Mouse (Mus musculus) CD4-positive helper T cell, adult 2 months (primary cell): ENCODE data around the gene Tmem203.
A peak's percentile ranks its signal among the peaks of the same experiment; 100 is the strongest.

Experiments
- DNase-seq: peaks from one replicate; pipeline ENCODE4 v3.0.0-alpha.2; 2012; ENCODE audit warnings: low read depth, missing footprints, low spot score

The Tmem203 gene

GRCm38 (mm10) chr2:25255284-25255779, at the start of gene Tmem203:
Gene Tmem203, plus strand, starts transcription at chr2:25255439.
- peak; percentile 94 for DNase-seq

GRCm38 (mm10) chr2:25207593-25207992, 47.6 kb upstream of the Tmem203 start:
- no peak for DNase-seq

- DNase-seq = no peak
Observed at GRCm38 (mm10) chr2:25210686-25211085, 44.6 kb upstream of the Tmem203 start.

- peak; percentile 90 for DNase-seq
Observed at GRCm38 (mm10) chr2:25211121-25211670, 44.0 kb upstream of the Tmem203 start, which contains the start of gene Nelfb. Gene Nelfb, minus strand, starts transcription at chr2:25211489.

GRCm38 (mm10) chr2:25213266-25213865, 41.9 kb upstream of the Tmem203 start:
- no peak for DNase-seq

GRCm38 (mm10) chr2:25214444-25214843, 40.8 kb upstream of the Tmem203 start, which contains the start of gene Stpg3:
Gene Stpg3, minus strand, starts transcription at chr2:25214637.
- DNase-seq = no peak

- DNase-seq = no peak
Observed at GRCm38 (mm10) chr2:25217666-25218065, 37.6 kb upstream of the Tmem203 start.

DNA sequence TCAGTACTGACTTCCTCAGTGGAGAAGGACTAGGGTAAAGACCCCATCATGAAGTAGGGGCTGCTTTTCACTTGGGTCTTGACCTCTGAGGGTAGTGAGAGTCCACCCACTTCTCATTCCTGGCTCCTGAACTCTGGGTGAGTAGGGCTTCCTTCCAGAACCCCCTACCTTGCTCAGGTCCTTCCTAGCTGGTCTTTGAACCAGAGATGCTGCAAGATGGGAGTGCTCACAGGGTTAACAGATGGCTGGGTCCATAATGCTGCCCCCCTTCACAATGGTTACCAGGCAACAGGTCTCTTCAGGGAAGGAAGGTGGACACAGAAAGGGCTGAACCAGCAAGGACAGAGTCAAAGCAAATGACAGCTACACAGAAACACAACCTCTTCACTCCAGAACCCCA, 36.8 kb upstream of the Tmem203 start, which contains the start of gene Fam166a:
Fam166a (plus strand) TSS at position 301 of the 400 bp plus-strand sequence.
- no peak for DNase-seq

- no peak for DNase-seq
Observed at GRCm38 (mm10) chr2:25221331-25221772, 33.9 kb upstream of the Tmem203 start.

DNA sequence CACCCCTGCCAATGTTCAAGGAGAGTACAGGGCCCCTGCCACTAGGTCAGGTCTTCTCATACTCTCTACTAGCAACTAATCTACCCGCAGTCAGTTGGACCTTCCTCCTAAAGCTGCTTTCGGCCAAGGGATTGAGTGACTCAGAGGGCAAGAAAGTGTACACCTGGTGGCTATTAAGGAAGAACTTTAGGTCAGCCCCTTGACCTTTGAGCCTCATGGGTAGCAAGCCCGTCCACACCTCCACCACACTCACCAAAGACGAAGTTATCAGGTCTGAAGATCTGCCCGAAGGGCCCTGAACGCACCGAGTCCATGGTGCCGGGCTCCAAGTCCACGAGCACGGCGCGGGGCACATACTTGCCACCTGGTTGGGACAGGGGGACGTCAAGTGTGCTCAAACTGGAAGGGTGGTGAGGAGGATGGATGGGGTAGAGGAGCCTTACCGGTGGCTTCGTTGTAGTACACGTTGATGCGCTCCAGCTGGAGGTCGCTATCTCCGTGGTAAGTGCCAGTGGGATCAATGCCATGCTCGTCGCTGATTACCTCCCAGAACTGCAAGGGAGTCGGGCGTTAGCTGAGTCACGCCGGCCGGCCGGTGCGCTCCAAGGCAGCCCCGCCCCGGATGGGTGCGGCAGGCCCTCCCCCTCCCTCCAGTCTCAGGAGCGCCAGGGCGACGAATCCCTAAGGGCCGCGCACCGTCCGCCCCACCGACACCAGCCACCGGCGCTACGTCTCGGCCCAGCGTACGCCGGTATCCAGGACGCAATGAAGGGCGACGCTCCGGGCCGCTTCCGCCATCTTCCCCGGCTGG, 31.4 kb upstream of the Tmem203 start:
- DNase-seq = no peak

DNA sequence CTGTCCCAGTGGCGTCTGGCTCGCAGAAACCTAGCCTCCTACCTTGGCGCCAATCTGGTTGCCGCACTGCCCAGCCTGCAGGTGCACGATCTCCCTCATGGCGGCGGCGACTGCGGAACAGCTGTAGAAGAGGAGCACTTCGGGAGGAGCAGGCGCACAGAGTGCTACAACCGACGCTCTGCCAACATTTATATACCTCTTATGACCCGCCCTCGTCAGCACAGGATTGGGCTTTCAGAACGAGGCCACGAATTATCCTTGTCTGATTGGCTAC, 30.8 kb upstream of the Tmem203 start, which contains the start of gene Tubb4b:
Tubb4b (minus strand) TSS at position 211 of the 274 bp plus-strand sequence.
- peak; percentile 99 for DNase-seq

DNA sequence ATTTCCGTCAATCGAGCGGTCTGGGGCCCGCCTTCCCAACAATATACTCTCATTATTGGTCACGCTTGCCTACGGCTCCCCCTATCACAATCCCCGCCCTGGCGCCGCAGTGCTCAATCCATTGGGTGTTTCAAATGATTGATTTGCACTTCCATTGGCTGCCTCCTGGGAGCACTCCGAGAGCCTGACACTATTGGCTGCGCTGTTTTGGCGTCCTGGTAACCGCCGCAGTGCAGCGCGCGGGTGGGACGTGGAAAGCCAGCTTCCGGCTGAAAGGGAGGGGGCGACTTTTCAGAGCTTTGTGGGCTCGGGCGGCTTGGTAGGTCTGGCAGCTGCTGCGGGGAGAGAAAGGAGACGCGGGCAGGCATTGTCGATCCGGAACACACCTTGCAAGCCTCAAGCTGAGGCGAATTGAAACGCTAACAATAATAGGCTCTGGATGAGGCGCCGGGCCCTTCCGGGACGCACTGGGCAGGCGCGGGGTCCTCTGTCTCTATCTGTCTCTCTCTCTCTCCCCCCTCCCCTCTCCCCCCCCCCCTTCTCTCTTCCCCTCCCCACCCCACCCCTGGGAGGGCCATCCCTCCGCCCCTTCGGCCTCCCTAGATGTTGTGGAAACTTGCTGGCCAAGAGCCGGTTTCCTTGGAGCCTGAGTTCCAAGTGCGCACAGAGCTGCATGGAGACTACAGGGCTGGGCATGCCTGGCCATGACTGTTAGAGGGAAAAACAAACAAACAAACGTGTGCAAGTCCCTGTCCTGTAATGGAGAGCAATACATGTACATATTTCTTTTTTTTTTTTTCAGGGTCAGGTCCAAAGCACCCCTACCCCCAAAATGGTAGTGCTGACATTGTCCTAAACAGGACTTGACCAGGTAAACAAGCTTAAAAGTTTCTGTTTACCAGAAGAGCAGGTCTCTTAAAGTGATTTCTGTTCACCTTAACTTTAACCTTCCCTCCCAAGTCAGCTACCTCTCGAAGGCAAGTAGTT, 30.2 kb upstream of the Tmem203 start:
- DNase-seq = no peak

DNA sequence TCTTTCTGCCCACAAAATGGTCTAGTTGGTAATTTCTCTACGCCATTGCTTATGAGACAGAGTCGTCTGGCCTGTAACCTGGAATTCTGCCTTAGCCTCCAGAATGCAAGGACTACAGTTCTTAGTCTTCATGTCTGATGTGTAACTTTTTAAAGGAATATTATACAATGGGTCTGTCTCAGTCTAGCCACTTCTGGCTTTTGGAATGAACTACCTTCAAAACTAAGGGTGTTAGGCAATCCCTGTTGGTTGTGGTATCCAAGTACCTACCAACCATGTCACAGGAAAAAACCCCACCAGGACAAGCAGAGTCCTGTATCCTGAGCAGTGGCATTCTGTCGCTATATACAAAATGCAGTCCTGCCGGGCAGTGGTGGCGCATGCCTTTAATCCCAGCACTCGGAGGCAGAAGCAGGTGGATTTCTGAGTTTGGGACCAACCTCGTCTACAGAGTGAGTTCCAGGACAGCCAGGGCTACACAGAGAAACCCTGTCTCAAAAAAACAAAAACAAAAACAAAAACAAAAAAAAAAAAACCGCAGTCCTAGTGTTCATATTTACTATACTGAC, 29.3 kb upstream of the Tmem203 start:
- DNase-seq = no peak

DNA sequence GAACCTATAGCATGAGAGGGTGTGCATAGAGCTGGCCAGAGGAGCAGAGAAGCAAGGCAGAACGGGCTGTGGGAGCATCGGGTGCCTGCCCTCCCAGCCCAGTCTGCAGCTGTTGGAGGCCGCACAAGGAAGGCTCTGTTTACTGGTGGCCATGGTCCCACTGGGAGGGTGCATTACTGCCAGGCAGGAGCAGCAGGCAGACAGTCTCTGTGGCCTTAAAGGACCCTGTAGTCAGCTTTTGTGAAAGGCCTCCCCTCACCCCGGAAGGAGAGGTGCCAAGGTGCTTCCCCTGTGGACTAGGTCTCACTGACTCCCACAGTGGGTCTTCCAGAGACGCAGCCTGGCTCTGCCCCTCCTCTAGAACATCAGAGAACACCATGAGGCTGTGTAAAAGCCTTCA, 28.4 kb upstream of the Tmem203 start:
- DNase-seq = no peak

GRCm38 (mm10) chr2:25227406-25227805, 27.8 kb upstream of the Tmem203 start:
- DNase-seq = no peak

DNA sequence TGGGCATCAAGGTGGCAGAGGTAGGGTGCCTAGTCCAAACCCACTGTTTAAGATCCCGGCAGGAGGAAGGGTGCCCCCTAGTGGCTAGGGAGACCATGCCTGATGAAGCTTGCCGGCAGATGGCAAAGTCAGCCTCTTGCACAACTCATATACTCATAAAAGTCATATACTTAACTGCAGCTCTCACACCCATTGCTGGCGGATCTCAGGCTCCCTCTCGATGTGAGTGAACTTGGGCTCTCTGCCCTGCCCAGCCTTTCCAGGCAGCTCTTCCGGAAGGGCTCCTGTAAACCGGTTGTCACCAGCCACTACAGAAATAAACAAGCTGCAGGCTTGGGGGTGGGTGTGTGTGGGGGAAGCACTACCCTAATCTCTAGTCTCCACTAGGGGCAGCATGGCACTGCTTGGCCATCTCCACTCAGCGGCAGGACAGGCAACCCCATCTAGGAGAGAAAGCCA, 26.8 kb upstream of the Tmem203 start:
- DNase-seq = peak; percentile 91

GRCm38 (mm10) chr2:25228995-25229530, 26.2 kb upstream of the Tmem203 start:
- DNase-seq = no peak

GRCm38 (mm10) chr2:25229582-25229981, 25.7 kb upstream of the Tmem203 start:
- no peak for DNase-seq

DNA sequence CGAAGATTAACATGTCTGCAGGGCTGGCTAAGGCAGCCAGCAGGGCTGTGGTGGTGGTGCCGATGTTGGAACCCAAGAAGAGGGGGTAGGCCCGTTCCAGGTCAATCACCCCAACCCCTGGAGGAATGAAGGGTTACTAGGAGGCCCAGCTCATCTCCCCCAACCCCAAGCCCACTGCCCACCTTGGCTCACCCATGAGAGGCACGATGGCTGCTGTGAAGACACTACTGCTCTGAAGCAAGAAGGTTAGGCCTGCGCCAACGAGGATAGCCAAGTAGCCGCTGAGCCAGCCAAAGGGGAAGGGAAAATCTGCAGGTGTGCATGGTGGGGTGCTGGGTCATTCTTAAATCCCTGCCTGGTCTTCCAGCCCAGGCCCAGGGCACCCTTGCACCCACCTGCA, 24.7 kb upstream of the Tmem203 start:
- DNase-seq = no peak

- no peak for DNase-seq
Observed at GRCm38 (mm10) chr2:25231038-25231437, 24.2 kb upstream of the Tmem203 start.

DNA sequence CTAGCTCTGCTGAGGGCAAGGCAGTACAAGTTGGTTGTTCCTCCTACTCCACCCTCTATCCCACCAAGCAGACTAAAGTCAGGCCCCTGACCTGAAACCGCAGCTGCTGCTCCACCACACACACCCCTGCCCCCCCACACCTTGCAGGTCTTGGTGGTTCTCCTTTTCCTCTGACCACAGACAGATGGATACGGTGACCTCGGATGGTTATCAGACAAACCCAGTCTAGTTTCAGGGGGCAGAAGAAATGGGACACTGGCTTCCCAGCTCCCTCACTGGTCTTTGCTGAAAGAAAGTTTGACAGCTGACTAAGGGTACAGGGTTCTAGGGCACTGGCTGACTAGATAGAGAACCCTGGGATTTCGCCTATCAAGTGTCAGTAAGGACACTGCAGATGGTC, 21.8 kb upstream of the Tmem203 start:
- no peak for DNase-seq
